Mouse (Mus musculus): ENCODE data around the gene H2afy. TPM values are rescaled to one million over a fixed set of nuclear protein-coding genes. Genes with fewer than 3 reads are reported as not detected.

The H2afy gene
- total RNA-seq, 2 experiments from 2014 or later = 104 to 106 TPM

DNA sequence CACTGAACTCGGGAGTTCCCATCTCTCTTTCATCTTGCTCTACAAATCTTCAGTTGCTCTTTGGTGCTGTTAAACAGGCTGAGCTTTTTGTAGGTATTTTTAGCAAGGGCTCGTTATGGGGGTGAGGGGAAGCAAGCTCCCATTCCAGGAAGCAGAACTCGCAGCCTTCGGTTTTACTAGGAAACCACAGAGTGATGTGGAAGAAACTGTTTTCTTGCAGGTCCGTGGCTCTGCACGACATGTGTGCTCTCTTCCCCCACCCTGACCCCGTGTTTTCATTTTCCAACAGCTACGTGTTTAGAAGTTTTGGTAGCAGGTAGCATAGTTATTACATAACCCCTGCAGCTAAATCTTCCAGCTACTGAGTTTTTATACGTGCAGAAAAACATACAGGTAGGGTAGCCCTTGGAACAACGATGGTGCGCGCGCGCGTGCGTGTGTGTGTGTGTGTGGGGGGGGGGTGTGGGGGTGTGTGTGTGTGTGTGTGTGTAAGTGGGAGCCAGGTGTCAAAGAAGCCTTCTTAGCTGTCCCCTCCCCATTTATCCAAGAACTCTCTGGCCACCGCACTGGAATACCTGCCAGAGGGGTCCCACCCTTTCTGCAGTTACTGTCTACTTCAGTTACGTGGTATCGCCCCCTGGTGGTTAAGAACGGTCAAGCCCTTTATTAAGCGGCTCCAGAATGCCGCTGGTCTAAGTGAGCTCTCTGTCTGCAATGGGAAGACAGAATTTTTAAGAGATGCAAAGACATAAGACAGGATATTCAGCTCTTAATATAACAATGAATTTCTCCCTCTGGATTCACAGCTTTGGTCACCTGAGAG is 15.5 kb upstream of the H2afy start:
- DNase-seq (ENCODE audit: low spot score in 2 of 2) = peak; percentile 41 to 56

DNA sequence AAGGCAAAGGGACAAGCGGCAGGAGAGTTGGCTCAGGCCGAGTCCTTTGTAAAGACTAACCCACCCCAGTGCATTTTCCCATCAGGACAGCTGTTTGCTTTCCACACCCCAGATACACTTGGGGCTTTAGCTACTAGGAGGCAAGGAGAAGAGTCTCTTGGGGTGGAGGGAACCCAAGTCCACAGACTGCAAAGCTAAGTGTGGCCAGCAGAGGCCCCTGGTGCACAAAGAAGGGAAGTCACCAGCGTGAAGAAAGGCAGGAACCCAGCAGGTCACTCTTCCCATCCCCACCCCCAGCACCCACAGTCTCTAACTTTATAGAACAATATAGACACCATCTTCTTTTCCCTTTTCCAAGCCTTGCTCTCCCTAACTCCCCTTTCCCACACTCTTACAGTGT is 9.4 kb upstream of the H2afy start:
- peak in 1 of 2 experiments; percentile 25 for DNase-seq (ENCODE audit: low spot score in 2 of 2)

DNA sequence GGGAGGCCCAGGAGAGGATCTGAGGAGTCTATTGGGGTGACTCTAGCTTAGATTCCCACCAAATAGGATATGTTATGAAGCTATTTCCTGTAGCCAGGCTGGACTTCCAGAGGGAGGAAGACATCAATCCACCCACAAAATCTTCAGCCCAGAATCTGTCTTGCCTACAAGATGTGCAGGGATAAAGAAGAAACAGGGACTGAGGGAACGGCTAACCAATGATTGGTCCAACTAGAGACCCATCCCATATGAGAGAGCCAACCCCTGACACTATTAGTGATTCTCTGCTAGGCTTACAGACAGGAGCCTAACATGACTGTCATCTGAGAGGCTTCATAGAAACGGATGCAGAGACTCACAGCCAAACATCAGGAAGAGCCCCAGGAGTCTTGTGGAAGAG is 7.9 kb upstream of the H2afy start:
- DNase-seq (ENCODE audit: low spot score in 2 of 2) = no peak

DNA sequence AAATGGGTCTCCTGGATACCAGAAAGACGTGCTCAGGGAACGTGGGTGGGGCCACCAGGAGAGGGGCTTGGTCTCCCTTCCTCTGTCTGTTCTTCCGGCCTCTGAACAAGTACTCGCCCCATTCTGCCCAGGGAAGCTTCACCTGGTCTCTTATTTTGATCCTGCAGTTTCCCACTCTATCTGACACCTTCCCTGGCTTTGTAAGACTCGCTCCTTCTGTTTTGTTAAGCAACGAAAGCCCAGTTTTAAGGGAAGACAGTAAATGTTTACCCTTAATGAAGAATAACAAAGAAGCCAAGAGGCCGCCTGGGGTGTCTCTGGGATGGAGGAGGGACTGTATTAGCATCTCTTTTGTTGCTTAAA is 7.0 kb upstream of the H2afy start:
- no peak for DNase-seq (ENCODE audit: low spot score in 2 of 2)

DNA sequence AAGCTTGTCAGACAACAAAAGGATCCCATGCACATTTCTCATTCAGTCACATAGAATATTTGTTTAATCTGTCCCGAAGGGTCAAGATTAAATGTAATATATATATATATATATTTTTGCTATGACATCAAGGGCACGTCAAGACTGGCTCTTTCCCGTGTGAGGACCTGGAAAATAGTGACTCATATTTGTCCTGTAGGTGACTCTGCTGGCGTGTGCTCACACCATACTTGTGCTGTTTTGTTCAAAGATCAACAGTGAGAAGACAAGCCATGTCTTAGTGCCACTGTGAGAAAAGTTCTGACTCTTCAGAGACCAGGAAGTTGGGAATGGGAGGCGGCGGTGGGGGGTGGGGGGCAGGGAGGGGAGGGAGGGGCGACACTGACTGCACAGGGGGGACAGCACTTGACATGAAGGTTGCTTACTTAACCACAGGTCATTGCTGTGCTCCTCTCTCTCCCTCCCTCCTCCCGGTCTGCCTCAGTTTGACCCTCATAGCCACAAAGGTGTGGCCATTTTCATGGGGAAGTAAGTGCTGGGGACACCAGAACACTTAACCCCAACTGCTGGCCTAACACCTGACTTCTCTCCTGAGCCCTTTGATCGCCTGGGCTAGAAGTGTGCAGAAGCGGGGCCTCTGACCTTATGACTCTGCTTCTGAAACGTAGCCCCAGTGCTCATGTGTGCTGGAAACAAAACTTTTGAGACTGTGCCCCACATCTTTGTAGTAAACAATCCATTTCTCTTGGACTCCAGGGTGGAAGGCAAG is 6.4 kb upstream of the H2afy start:
- no peak for DNase-seq (ENCODE audit: low spot score in 2 of 2)

DNA sequence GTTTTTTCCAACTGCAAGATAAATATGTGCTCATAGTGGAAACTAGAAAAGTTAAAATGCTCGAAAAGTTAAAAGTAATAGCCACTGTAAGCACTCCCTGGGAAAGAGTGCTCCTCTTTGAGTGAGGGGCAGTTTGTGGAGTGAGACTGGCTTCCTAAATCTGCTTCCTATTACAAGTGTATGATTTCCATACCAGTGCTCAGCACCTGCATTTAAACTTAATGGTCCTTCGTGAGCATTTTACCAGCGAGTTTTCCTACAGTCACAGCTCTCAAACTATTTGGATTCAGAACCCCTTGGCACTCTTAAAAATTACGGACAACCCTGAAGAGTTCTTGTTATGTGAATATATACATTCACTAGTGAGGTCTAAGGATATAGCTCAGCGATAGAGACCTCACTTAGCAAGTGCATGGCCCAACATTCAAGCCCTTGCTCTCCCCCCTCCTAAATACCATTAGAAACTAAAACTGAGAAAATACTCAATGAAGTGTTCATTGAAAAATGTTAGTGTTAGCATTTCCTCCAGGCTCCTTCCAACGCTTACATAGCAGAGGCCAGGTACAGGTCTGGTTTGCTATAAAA is 3.1 kb upstream of the H2afy start:
- no peak for DNase-seq (ENCODE audit: low spot score in 2 of 2)

DNA sequence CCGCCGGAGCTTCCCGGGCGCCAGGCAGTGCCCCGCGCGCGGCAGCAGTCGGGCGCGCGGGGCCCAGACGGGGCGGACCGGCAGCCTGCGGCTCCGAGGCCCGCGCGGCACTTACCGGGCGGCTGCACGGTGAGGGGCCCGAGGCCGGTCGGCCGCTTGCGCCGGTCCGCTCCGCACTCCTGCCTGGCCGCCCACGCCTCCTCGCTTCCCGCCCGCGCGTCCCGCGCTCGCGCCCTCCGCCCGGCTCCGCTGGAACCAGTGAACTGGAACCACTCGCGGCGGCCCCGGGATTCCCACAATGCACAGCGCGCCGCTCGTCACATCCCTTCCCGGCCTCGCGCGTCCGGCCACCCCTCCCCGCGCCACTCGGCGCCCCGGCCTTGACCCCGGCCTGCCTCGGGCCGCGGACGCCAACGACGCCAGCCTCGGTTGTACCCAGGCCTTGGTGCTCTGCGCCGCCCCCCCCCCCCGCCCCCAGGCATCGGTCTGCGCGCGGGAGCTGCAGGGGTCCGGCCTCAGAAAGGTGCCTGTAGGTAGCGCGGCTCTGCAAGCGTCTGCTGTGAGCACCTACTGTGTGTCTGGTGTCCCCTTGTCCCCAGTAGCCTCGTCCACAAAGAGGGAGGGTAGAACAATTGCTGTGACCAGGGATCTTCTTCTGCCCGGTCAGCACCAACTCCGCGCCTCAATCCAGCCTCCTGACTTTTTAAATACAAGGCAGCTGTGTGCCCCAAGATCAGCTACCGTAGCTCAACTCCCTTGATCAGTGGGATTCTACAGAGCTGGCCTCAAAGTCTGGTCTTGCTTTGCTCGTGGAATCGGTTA is 719 bp downstream of the H2afy start:
- peak; percentile 89 to 92 for DNase-seq (ENCODE audit: low spot score in 2 of 2)

DNA sequence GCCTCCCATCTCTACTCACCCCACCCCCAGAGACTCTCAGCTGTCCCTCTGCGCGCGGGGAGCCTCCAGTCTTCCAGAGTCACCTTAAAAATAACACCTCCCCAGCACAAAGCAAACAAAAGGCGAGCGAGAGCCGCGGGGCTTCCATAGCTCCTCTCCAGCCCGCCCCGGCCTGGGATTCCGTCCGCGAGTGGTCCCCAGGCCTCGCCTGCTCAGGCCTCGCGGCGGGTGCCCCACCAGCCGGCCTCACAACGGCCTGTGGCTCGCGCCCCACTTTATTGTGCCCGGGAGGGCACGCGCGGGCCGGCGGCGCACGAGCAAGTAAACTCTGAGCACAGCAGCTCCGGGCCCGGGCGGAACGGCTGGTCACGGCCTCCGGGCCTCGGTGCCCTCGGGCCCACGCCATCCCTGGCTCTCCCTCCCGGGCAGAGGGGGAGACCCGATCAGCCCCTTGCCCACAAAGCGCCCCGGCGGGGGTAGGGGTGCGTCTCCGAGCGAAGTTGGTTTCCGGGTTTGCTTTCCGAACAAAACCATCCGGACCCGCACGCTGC is 1.5 kb downstream of the H2afy start:
- peak in 1 of 2 experiments; percentile 22 for DNase-seq (ENCODE audit: low spot score in 2 of 2)

DNA sequence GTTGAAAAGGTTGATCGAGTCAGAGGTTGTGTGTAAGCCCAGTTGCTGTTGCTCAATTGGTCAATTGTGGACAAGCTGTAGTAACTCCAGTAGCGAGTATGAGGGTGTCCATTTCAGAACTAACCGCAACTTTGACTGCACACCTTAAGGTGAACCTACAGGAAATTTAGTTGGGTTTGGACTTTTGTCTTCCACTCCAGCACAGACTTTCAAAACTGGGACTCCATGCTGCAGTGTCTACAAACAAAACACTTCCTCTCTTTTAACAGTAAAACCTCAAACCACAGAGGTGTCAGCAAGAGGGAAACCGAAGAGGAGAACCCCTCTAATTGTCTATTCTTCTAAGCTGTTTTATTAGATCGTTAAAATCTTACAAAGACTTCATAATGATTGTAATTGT is 2.1 kb downstream of the H2afy start:
- DNase-seq (ENCODE audit: low spot score in 2 of 2) = no peak

DNA sequence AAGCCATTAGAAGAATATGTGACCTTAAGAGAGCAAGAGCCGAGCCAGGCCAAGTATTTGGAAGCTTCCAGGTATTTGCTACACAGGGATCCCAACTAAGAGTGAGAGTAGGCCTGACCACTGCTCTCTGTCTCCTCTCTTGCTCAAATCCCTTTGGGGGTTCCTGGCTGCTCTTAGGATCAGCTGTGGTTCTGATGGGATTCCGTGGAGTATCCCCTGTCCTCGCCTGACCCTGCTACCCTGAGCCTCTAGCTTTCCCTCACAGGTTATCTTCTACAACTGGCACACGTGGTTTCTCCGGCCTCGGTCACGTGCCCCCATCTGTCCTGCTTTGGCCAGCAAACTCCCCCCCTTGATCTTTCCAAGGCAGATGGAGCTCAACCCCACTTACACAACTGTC is 3.2 kb downstream of the H2afy start:
- DNase-seq (ENCODE audit: low spot score in 2 of 2) = no peak

DNA sequence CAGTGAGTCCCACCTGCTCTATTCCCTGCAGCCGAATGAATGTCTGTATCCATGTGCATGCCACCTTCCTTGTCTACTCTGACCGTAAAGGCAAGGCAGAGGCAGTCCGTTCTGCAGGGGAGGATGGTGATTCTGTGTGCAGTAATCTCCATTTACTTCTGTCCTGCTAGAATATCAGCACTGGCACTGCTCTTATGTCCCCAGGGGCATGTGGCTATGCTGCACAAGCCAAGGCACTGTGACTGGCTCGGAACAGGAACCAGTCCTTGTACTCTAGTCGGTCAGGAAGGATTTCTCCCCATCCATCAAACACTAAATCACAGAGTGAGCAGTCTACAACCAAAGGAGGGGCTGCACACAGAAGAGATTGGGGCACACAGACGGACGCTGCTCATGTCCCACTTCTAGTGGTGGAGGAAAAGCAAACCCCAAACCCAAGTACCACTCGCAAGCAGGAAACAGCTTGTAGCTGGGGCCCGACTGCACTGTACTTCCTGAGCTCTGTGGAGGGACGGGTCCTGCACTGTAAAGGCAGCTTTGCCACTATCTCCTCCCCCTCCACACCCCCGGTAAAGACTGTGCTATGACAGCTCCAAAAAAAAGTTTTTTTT is 3.7 kb downstream of the H2afy start:
- DNase-seq (ENCODE audit: low spot score in 2 of 2) = no peak

DNA sequence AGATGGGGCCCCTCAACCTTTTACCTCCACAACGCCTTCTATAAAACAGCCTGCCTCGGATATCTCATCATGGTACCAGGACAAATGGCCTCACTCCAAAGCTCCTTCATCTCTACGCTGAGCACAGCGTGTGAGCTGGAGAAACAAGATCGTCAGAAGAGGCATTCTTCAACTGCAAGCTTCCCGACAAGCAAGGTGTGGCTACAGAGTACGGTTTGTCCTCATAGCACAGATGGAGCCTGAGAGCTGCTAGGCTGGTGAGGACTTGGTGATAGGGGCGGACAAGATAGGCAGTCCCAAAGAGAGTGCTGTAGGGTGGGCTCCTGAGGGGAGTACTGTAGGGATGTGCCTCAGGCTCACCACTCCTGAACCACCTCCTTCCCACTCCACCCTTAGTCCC is 5.6 kb downstream of the H2afy start:
- no peak for DNase-seq (ENCODE audit: low spot score in 2 of 2)

DNA sequence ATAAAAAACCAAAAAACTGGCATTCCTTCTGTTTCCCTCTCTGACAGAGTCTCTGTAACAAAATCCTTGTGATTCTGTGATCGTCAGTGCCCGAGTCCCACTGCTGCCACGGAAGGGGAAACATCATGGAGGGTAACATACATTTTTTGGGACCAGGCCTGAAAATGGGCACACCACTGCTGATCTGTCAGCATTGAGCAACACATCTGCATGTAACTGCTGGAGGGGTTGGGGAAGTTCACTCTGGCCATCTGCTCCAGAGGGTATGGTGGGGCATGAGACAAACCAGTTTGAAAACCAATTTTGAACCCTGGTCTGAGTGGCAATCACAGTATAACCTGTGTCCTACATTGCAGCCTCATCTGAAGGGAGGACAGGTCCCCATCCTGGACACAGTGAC is 6.6 kb downstream of the H2afy start:
- no peak for DNase-seq (ENCODE audit: low spot score in 2 of 2)

DNA sequence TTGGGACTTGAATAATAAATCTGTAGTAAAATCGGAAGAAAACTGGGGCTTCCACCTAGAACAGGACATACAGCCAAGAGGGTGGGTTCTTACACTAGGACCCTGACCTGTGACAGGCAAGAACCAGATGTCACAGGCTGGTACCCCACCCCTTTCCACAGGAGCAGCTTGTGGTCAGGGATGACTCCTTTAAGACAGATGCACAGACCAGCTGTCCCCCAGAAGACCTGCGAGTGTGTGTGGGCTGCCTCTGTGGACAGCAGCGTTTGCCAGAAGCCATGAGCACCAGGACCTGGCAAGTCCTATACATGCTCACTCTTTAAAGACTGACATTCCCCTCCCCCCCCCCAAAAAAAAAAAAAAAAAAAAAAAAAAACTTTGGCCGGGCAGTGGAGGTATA is 7.1 kb downstream of the H2afy start:
- DNase-seq (ENCODE audit: low spot score in 2 of 2) = no peak

DNA sequence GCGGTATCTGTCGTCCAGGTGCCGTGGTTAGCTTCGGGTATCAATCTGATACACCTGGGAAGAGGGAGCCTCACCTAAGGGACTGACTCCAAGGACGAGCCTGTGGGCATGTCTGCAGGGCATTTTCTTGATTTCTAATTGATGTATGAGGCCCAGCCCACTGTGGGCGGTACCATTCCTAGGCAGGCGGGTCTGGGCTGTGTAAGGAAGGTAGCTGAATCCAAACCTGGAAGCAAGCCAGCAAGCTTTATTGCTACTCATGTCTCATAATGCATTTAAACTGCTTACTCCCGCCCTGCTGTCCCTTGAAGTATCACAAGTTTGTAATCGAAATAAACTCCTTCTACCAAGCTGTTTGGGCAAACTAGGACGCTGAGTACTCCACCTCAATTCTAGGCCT is 10.5 kb downstream of the H2afy start:
- DNase-seq (ENCODE audit: low spot score in 2 of 2) = no peak

DNA sequence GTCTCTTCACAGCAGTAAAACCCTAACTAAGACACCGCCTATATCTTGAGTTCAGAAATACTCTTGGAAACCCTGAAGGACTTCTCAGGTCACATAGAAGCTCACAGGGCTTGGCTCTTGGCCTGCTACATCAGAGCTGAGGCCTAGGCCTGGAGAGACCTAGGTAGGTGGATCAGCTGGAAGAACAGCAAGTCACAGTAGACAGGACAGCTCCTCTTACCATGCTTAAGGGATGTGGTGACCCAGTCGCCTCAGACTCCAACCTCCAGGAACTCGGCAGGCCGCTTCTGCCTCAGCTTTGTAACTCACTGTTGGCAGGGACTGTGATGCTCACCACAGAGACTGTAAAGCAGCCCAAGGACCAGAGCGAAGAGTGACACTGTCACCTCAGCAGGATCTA is 13.1 kb downstream of the H2afy start:
- no peak for DNase-seq (ENCODE audit: low spot score in 2 of 2)

DNA sequence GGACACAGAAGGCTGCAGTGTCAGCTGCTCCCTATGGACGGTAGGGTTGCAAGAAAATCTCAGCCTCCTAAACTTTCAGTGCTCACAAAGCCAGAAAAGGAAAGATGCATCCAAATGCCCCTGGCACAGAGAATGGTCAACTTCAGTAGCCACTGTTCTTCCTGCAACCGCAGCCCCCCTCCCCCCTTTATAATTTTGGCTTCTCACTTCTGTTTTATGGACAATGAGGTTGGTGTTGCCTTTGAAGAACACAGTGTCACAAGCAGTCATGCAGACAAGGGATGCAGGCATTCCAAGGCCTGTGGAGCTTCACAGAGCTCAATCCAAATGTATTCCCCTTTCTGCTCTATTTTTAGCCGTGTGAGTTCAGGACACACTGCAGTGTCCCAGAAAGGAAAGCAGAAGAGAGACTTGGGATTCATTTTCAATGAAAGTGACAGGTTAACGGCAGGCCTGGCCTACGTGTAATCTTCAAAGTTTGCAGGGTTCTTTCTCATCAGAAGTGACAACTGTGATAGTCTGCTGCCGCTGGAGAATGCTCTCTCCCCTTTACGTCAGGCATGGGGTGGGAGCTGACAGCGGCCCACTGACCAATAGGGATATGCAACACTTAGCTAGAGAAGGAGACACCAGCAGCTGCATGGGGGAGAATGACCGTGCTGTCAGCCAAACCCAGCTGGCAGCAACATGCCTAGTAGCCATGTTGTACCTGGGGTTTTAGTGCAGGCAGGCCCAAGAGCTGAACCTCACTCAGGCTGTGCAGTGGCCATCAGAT is 18.0 kb downstream of the H2afy start:
- no peak for DNase-seq (ENCODE audit: low spot score in 2 of 2)

DNA sequence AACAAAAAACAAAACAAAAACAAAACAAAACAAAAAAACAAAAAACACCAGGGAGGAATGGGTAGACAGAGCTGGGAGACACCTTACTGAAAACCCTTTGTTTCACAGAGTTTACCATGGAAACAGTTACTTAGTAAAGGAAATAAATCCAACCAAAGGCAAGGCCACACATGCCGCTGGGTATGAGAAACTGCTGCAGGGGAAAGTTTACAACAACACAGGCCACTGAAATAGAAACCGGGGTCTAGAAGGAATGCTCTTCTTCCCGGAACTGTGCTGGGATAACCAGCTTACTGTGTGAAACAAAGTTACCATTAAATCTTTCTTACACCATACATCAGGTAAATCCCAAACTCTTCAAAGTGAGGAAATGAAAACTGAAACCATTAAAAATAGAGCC is 20.3 kb downstream of the H2afy start:
- no peak for DNase-seq (ENCODE audit: low spot score in 2 of 2)

DNA sequence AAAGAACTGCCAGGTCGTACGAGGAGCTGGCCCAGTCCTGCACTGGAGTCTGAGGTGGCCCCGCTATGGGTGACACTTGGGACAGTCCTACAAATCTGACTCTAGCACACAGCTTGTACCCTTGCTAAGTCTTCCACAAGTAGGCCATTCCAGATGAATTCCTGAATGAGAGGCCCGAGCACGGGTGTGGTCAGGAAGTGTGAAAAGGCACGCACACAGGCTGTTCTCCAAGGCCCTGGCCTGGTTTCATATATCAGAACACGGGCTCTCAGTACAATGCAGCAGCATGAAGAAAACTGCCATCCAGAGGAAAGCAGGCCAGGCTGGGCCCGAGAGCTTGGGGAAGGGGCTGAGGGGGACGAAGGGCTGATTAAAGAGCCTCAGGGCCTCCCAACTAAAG is 20.8 kb downstream of the H2afy start:
- no peak for DNase-seq (ENCODE audit: low spot score in 2 of 2)
